Mouse (Mus musculus): ENCODE data around the gene Stat6. TPM values are rescaled to one million over a fixed set of nuclear protein-coding genes. Genes with fewer than 3 reads are reported as not detected.
A peak's percentile ranks its signal among the peaks of the same experiment; 100 is the strongest.

Stat6 gene
- 11.9 and 12.6 TPM in 2 replicates for polyA plus RNA-seq (2012; rRNA removed)

DNA sequence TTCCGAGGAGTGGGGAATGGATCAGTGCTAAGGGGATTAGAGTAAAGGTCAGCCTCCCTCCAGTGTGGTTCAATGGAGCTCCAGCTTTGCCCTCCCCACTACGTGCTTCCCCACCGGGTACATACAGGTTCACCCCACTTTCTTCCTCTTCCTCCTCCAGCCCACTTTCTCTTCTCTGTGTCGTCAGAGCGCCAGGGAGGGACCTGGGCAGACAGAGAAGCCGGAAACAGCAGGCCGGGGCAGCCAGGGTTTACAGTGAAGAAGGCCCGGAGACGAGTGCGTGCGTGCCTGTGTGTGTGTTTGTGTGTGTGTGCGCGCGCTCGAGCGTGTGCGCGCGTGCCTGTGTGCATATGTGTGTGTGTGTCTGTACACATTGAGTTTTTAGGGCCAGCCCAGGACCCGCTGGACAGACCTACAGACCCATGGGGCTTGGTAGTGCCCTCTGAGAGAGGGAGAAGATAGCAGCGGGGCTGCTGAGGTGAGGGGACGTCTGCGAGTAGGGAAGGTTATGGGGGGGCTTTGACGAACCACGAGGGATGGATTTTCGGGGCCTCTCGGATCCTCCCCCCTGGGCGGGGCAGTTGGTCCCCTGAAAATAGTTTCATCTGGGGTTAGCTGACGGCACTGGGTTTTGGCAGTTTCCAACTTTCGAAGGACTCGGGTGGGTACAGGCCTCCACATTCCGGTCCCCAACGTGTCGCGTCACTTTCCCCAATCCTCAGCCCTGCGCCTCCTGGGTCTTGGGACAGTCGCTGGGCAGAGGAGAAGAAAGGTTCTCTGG lies at the start of gene Stat6:
Gene Stat6 (plus strand): TSS at position 215 of the 781 bp plus-strand sequence.
- no peaks in the 10 kb centered on the region for H3K4me1 ChIP-seq (ENCODE audit: control insufficient read depth, insufficient read depth, low read length)
- peak within 1 kb of the TSS; percentile 91 for H3K27ac ChIP-seq (ENCODE audit: insufficient read depth, low read length)
- peak within 1 kb of the TSS; percentile 48 for H3K4me3 ChIP-seq (ENCODE audit: insufficient read depth, low read length)
- TF ChIP-seq CTCF (IDR thresholded peaks at IDR 0.05; ENCODE audit: extremely low read depth, insufficient read depth, low read length) (no peak), POLR2A (IDR thresholded peaks at IDR 0.05; ENCODE audit: extremely low read depth, insufficient read depth, low read length) (peak; percentile 41; the same call in 1 of the 2 replicates)

DNA sequence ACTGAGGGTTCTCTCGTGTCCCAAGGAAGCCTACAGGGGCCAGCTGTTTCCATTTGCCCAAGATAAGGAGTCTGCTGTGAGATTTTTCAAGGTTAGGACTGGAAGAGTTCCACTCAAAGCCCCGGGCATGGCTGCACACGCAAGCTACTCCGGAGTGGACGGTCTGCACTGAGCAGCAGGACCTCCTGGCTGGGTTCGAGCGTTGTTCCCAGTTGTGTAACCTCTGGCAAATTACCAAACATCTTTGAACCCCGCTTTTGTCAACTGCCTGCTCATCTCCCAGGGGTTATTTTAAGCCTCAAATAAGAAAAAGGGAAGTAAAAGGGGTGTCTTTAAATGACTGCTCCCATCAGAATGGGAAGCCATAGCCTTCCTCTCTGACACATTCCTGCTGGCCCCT lies 48.4 kb upstream of the Stat6 start:
- peaks cover 28% of the 10 kb centered on the region for H3K4me1 ChIP-seq (ENCODE audit: control insufficient read depth, insufficient read depth, low read length)

DNA sequence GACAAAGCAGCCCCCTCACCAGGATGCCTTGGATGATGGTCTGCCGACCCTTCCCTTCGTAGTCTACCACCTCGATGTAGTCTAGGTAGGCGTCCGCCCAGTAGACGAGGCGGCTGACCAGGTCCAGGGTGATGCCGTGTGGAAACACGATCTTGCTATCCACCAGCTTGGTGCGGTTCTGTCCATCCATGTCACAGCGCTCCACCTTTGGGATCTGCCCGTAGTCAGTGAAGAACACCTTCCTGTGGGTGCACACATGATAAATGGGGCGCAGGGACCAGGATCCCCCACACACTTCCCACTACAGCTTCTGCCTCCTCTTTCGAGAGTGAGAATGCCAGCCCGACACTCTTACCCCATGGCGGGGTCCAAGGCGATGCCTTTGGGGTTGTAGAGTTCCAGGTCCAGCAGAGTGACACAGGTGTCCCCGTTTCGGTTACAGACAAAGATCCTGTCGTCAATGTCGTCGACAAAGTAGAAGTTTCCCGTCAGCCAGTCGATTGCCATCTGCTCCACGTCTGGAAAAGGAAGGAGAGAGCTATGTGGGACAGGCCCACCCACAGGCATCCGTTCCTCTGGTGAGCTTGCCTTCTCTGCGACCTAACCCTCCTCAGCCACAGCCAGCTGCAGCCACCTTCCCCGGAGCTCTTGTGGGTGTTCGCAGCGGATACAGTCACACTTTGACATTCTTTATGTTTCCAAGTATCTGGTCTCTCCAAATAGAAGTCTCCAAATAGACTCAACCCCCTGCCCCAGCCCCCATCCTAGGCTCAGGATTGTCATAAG lies 47.7 kb upstream of the Stat6 start:
- Histone ChIP-seq H3K27ac (ENCODE audit: insufficient read depth, low read length) (peak overlapping the region; percentile 50), H3K4me1 (ENCODE audit: control insufficient read depth, insufficient read depth, low read length) (peaks cover 29% of the 10 kb centered on the region), H3K4me3 (ENCODE audit: insufficient read depth, low read length) (no peak overlapping the region)
- TF ChIP-seq POLR2A (IDR thresholded peaks at IDR 0.05; ENCODE audit: extremely low read depth, insufficient read depth, low read length), result no peak
- TF ChIP-seq CTCF (IDR thresholded peaks at IDR 0.05; ENCODE audit: extremely low read depth, insufficient read depth, low read length), result no peak

More for the DNA sequence above, 48.4 kb upstream of the Stat6 start:
- Histone ChIP-seq H3K4me3 (ENCODE audit: insufficient read depth, low read length) (no peak overlapping the region), H3K27ac (ENCODE audit: insufficient read depth, low read length) (no peak overlapping the region)
- no peak for TF ChIP-seq CTCF (IDR thresholded peaks at IDR 0.05; ENCODE audit: extremely low read depth, insufficient read depth, low read length)
- TF ChIP-seq POLR2A (IDR thresholded peaks at IDR 0.05; ENCODE audit: extremely low read depth, insufficient read depth, low read length), result no peak

DNA sequence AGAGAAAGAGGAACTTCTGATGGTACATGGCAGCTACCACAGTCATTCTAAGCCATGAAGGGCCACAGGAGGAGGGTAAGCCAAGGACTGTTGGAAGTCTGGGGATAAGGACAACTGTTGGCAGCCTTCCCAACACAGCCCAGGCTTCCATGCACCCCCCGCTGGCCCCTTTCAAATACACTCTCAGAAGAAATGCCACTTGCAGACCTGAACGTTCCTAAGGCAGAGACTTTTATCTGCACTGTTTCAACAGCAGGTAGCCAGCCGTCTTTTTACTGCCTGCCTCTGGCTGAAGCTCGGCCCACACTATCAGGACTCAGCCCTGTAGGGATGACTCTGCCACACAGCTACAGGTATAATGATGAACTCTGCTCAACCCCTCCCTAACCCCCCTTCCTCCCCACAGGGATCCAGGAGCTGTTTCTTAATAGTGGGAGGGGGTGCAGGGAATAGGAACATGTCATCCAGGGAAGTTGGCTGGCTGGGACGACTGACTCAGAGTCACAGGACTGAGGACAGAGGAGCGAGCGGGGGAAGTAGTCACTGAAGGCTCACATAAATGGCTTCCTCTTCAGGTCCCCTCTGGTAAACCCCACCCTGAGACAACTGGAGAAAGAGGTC lies 46.4 kb upstream of the Stat6 start:
- Histone ChIP-seq H3K4me3 (ENCODE audit: insufficient read depth, low read length) (no peak overlapping the region), H3K4me1 (ENCODE audit: control insufficient read depth, insufficient read depth, low read length) (peaks cover 29% of the 10 kb centered on the region), H3K27ac (ENCODE audit: insufficient read depth, low read length) (peak overlapping the region; percentile 66)
- TF ChIP-seq POLR2A (IDR thresholded peaks at IDR 0.05; ENCODE audit: extremely low read depth, insufficient read depth, low read length) (no peak), CTCF (IDR thresholded peaks at IDR 0.05; ENCODE audit: extremely low read depth, insufficient read depth, low read length) (no peak)

DNA sequence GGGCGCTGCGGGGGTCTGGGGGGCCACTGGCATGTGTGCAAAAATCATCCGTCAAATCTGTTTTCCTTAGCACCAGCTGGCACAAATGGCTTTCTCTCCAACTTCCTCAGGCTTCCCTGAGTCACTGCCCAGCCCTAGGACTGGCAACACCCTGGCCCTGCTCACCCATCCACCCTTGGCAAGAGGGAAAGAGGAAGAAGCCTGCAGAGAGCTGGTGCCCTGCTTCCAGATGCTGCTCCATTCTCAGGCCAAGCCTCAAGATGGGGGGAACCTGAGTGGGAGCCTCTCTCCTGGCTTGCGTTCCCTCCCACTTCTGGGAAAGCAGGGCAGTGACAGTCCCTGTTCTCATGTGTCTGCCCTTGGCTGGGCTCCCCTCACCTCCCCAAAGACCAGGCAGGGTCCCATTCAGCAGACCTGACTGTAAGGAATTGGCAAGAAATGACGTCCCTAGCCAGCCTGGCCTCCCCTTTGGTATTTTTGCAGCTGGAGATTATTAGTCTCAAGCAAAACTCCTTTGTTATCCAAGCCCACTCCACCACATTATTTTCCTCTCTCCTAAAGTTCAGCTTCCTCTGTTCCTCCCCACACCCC lies 45.4 kb upstream of the Stat6 start:
- H3K4me3 ChIP-seq (ENCODE audit: insufficient read depth, low read length), result no peak overlapping the region
- no peak for TF ChIP-seq CTCF (IDR thresholded peaks at IDR 0.05; ENCODE audit: extremely low read depth, insufficient read depth, low read length)
- H3K4me1 ChIP-seq (ENCODE audit: control insufficient read depth, insufficient read depth, low read length), result peaks cover 22% of the 10 kb centered on the region
- peak overlapping the region; percentile 66; the same call in 1 of the 2 replicates for H3K27ac ChIP-seq (ENCODE audit: insufficient read depth, low read length)

DNA sequence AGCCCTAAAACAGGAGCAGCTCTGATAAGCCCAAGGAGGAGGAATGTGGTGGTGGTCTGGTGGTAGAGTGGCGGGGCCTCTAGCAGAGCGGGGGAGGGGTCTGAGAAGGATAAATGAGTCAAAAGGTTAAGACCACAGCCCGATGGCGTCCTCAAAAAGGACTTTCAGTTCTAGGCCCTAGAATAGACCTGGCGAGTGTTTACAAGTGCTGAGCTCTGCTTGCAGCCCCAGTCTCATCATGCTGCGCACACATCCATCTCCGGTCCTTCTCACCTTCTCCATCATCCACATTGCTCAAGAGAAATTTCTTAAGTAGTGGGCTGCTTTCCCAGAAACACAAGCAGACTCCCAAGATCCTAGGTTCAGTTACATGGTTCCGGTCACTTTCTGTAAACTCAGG lies 44.2 kb upstream of the Stat6 start:
- Histone ChIP-seq H3K4me3 (ENCODE audit: insufficient read depth, low read length) (no peak overlapping the region), H3K27ac (ENCODE audit: insufficient read depth, low read length) (no peak overlapping the region), H3K4me1 (ENCODE audit: control insufficient read depth, insufficient read depth, low read length) (peaks cover 24% of the 10 kb centered on the region)
- TF ChIP-seq CTCF (IDR thresholded peaks at IDR 0.05; ENCODE audit: extremely low read depth, insufficient read depth, low read length) (no peak), POLR2A (IDR thresholded peaks at IDR 0.05; ENCODE audit: extremely low read depth, insufficient read depth, low read length) (no peak)

DNA sequence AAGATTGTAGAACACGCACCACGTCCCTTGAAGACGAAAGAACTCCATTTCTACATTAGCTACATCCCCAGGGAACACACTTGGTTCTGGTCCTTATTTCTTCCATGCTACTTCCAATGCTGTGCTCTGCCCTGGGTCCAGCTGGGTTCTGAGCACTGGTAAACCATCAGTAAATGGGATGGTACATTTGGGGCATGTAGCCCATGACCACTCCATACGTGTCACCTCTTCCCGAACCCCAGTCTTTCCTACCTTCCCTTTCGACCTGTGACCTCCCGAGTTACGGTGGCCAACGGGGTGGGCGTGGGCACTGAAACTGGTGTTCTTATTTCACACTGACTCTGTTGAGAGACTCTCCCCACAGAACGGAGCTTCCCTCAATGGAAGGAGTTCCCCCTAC lies 43.5 kb upstream of the Stat6 start:
- H3K27ac ChIP-seq (ENCODE audit: insufficient read depth, low read length), result peak overlapping the region; percentile 67
- no peak overlapping the region for H3K4me3 ChIP-seq (ENCODE audit: insufficient read depth, low read length)
- TF ChIP-seq CTCF (IDR thresholded peaks at IDR 0.05; ENCODE audit: extremely low read depth, insufficient read depth, low read length) (no peak), POLR2A (IDR thresholded peaks at IDR 0.05; ENCODE audit: extremely low read depth, insufficient read depth, low read length) (no peak)
- peaks cover 24% of the 10 kb centered on the region for H3K4me1 ChIP-seq (ENCODE audit: control insufficient read depth, insufficient read depth, low read length)

DNA sequence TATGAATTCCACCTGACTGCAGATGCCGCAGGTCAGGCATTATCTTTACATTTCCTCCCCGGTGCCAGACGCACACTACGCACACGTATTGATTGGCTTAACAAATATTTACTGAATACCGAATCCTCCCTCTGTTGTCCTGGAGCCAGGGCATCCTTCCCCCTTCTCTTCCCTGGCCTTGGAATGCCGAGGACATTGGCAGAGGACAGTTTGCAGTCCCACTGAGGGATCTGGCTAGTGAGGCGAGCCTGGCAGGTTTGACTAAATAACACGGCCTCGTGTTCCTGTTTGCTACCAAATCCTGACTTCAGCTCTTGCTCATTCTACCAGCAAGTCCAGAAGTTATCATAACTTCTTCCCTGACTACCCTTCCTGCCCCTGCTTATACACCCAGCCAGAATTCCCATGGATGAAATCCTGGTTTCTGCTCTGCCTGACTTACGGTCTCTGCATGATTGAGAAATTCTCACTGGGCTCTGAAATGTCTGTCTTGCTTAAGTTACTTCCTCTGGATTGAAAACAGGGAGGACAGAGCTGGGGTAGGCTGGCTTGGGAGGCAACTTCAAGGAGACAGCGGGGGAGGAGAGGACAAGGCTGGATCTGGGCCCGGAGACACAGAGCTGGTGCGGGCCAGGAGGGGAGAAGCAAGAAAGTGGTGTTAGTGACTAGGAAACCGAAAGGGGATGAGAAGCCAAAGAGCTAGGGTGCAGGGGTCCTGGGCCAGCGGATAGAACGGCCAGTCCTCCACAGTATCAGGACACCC lies 42.8 kb upstream of the Stat6 start:
- Histone ChIP-seq H3K4me3 (ENCODE audit: insufficient read depth, low read length) (no peak overlapping the region), H3K27ac (ENCODE audit: insufficient read depth, low read length) (peak overlapping the region; percentile 67), H3K4me1 (ENCODE audit: control insufficient read depth, insufficient read depth, low read length) (peaks cover 20% of the 10 kb centered on the region)
- TF ChIP-seq CTCF (IDR thresholded peaks at IDR 0.05; ENCODE audit: extremely low read depth, insufficient read depth, low read length) (no peak), POLR2A (IDR thresholded peaks at IDR 0.05; ENCODE audit: extremely low read depth, insufficient read depth, low read length) (no peak)
